Mouse (Mus musculus): ENCODE results near the gene Dlg4.

The Dlg4 gene

GRCm38 (mm10) chr11:70016669-70017068, at the start of gene Dlg4:
Gene Dlg4, plus strand, starts transcription at chr11:70016942.
- DNase-seq, result no peak

DNA sequence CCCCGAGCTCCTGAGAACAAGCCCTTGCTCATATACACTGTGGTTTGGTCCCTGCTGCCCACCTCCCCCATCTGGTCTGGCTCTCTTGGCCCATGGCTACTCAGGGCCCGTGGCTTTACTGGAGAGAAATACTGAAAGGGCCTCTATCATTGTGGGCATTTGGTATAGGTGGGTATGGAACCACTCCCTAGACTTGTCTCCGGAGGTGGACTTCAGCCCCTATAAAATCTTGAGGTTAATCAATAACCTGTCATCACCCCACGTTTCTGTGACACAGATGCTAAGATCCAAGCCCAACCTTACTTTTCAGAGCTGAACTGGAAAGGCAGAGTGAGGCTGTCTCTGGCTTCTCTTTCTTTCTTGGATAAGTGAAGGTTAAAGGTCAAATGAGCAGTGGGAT, 47.9 kb upstream of the Dlg4 start:
- DNase-seq, result no peak

DNA sequence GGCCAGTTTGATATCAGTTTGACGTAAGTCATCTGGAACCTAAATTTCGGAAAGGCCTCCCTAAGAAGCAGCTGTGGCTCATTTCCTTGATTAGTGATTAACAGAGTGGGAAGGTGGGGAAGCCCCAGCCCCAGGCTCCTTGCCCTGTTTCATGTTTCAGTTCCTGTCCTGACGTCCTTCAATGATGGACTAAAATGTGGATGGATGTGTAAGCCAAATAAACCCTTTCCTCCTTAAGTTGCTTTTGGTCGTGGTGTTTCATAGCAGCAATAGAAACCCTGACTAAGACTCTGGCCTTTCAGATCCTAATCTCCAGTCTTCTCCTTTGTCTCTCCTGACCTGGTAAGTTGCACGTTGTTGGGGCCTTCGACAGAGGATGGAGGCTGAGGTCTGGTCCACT, 46.5 kb upstream of the Dlg4 start:
- no peak for DNase-seq

- no peak for DNase-seq
These were observed 46.0 kb upstream of the Dlg4 start for GRCm38 (mm10) chr11:69970775-69971174.

- DNase-seq, result no peak
These were observed 41.8 kb upstream of the Dlg4 start for GRCm38 (mm10) chr11:69974907-69975306.

DNA sequence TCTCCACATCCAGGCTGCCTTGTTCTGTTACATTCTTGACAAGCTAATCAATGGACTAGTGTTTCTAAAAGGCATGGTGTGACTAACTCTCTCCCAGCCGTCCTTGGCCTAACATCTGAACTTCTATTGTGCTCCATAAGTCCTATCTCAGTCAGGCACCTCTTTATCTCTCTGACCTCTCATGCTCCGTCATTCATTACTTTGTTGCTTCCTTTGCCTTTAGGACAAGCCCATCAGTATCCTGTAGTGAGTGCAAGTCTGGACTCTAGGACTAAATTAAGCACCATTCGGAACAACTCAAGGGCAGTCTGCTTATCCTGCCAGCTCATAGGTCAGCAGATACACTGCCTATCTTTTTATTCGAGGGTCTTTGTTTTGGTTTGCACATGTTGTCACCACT, 40.5 kb upstream of the Dlg4 start:
- DNase-seq, result no peak

DNA sequence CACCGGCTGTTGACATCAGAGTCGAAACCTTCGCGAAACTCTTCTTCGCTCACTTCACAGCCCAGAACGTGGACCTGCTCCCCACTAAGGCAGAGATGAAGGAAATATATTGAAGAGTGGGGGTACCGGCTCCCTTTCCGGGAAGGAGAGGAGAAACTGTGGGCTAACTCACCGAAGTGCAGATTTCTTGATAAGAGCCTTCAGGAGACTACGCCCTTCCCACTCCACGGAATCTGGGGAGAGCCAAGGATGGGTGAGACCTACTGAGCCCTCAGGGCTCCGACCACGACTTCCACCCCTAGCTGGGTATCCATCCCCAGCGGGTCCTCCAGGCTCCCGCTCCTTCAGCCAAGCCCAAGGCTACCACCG, 36.9 kb upstream of the Dlg4 start:
- no peak for DNase-seq

DNA sequence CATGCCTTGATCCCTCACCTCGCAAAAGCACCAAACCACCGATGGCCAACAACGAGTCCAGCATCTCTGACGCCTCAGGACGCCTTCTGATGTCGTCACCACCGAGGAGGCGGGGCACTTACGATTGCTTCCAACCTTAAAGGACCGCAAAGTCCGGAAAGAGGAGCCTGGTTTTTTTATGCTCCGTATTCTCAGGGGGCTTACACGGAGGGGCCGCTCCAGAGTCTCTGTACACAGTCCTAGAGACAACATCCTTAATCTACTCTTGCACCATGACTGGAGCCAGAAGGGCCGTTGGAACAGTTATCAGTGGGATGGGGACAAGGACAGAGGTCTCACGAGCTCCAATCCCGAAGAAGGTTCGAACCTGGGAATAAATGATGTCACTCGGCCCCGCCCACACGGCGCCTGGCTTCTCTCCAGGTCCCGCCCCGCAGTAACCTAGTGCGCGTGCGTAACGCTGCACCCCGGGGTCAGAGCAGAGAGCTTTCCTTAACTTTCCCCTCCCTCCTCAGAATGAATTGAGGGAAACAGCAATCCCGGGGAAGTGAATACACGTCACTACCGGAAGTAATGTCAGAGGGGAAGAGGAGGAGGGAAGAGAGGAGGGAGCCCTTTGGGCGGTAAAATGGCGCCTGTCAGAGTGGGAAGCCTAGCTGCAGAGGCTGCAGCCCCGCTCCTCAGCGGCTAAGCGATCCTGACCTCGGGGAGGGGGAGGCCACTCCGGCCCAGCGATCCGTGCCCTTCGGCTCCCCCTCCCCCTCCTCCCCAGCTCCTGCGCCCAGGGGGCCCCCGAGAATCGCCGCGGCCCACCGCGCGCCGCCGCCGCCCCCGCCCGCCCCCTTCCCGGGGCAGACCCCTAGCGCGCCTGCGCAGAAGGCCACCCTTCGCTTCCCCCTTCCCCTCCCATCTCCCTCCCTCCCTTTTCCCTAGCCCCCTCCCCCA, 36.3 kb upstream of the Dlg4 start:
- peak; percentile 99 for DNase-seq

DNA sequence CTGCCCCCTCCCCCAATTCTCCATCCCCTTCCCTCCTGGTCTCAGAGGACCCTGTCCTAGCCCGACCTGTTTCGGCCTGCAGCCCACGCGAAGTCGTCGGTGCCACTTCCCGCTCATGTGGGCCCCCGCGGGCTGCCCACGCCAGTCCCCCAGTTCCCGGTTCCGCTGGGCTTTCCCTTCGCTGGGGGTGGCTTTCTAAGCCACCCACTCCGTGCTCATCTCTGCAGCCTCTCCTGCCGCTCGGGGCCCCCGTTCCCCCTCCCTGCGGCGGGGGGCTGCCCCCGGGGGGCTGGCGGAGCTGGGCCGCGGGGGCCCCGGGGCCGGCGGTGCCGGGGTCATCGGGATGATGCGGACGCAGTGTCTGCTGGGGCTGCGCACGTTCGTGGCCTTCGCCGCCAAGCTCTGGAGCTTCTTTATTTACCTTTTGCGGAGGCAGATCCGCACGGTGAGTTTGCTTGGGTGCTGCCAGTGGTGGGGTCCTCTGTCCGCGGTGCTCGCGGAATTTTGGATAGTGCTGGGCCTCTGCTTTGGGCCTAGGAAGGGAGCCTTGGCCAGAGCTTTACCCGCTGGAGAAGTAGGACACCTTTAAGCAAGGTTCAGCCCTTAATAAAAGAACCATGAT, 35.5 kb upstream of the Dlg4 start, which contains the start of gene Ctdnep1:
TSS of gene Ctdnep1 (plus strand) at position 16 of the 622 bp plus-strand sequence.
- peak; percentile 71 for DNase-seq

DNA sequence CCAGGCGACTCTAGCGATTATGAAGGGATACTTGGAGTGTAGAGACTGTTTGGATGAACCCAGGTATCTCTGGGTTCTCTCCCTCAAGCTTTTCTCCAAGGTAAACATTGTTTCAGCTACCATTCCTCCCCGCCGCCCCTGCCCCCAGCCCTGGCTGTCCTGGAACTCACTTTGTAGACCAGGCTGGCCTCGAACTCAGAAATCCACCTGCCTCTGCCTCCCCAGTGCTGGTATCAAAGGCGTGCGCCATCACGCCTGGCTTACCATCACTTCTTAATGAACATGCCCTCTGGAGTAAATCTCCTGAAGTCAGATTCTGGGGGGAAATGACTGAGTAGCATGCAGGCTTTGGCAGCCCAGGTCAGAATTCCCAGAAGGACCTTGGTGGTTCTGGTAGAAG, 34.5 kb upstream of the Dlg4 start, which contains the start of gene Elp5:
TSS of gene Elp5 (minus strand) at position 293 of the 400 bp plus-strand sequence.
- DNase-seq, result peak; percentile 36

DNA sequence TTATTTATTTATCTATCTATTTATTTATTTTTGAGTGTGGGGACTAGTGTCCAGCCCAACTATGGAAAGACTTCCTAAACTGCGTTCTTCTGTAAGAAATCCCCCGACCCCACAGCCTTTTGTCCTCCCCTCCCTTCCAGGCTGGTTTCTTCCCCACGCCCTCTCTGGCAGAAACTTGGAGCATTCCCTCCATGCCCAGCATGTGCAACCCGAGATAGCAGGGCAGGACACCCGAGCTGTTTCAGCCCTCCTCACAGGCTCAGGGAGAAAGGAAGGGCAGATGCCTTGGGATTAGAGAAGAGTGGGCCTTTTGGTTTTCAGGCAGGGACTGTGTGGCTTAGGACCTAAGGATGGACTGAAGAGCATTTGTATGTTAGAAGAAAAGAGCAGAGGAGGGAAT, 33.9 kb upstream of the Dlg4 start:
- DNase-seq, result peak; percentile 42

DNA sequence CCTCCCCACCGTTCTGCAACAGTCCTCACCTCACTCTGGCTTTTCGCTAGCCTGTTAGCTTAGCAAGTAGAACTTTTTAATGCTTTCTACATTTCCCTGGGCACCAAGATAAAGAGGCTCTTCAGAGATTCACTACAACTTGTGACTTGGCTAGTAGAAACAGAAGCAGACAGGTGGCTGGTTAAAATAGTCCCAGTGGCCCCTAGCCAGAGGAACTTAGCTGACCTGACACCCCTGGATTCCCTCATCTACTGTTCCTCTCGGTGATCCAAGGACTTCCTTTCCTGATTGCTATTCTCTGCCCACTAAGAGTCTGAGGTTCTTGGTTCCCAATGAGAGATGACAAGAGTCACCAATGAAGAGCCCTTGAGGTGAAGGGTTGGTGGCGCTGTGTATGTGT, 33.4 kb upstream of the Dlg4 start:
- DNase-seq, result no peak

GRCm38 (mm10) chr11:69984431-69984830, 32.3 kb upstream of the Dlg4 start:
- no peak for DNase-seq

DNA sequence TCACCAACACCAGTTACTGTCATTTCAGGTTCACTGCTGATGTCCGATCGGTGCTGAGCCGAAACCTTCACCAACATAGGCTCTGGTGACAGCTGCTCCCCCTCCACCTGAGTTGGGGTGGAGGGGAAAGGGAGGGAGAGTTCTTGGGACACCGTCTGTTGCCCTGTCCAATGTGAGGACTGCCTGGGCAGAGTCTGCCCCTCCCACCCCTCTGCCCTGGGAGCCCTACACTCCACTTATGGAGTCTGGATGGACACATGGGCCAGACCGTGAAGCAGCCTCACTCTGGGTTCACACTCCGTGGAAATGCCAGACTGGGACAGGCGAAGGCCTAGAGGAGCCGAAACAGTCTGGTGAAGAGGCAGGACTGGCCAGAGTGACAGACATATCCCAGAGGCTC, 26.8 kb upstream of the Dlg4 start:
- peak; percentile 63 for DNase-seq

DNA sequence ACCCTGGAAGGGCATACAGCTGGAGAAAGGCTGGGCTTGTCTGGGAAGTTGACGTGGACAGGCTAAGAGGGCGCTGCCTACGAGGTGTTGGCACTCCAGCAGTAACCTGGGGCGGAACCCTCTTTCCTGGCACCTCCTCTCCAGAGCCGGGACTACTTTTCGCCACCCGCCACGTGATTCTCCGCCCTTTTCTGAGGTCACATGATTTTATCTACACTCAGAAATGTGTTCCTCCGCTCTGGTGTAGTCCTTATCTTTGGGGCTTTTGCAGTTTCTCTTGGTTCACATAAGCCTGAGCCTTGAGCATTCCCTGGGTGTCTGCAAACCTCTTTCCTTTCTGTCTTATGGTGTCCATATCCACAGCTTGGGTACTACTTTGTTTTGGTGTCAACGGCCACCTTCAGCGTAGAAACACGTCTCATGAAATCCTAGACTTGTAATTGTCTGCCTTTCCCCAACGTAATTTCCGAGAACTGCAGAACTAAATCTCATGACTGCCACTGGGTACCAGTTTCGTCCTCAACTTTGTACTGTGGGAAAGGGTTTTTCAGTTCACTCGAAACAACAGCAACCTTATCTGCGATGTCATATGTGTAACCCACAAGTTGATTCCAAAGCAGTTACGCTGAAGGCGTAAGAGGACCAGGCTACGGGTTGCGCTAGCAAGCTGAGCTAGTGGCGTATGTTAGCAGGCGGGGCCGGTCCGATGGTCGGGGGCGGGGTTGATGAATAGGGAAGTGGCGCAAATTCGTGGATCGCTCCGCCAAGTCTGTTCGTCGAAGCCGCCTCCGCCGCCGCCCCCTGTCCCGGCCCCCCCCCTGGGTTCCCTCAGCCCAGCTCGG, 25.7 kb upstream of the Dlg4 start, which contains the start of gene Gabarap:
TSS of gene Gabarap (plus strand) at position 294 of the 842 bp plus-strand sequence.
- peak; percentile 94 for DNase-seq

DNA sequence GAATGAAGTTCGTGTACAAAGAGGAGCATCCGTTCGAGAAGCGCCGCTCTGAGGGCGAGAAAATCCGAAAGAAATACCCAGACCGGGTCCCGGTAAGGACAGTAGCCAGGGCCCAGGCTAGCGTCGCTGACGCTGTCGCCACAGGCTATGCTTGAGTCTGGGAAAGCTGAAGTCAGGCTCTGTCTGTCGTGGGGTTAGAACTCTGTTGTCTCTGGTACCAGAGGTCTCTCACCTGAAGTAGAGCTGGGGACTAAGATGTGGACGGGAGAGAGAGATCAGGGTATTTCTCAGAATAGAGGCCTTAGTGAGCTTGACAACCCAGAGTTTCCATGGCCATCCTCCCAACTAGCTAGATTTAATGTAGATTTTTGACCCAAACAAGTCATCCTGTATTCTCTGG, 25.0 kb upstream of the Dlg4 start:
- no peak for DNase-seq

GRCm38 (mm10) chr11:69992396-69992795, 24.3 kb upstream of the Dlg4 start:
- DNase-seq, result peak; percentile 73

DNA sequence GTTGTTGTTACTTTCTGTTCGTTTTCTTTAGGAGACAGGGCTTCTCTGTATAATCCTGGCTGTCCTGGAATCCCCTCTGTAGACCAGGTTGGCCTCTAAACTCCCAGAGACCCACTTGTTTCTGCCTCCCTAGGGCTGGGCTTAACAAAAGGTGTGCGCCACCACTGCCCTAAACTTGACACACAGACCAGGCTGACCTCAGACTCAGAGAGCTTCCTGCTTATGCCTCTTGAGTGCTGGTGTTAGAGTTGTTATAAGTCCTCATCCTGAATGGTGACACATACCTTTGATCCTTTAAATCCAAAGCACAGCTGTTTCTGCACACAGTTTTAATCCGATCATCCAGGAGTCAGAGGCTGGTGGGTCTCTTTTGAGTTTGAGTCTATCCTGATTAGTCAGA, 23.8 kb upstream of the Dlg4 start:
- DNase-seq, result peak; percentile 40

GRCm38 (mm10) chr11:69994401-69995090, 22.2 kb upstream of the Dlg4 start:
- DNase-seq, result peak; percentile 57

GRCm38 (mm10) chr11:69995391-69995960, 21.3 kb upstream of the Dlg4 start, which contains the start of gene Phf23:
Gene Phf23, plus strand, starts transcription at chr11:69995777.
- DNase-seq, result peak; percentile 99

GRCm38 (mm10) chr11:69996161-69997061, 20.3 kb upstream of the Dlg4 start:
- DNase-seq, result peak; percentile 73
